Mouse (Mus musculus) liver, embryonic 16.5 days (tissue): Measurements from ENCODE around the gene Pagr1a. TPM values are rescaled to one million over a fixed set of nuclear protein-coding genes. Genes with fewer than 3 reads are reported as not detected.

Experiments used
- ATAC-seq: fragments of 200-750 bp; cut with Nextera tagmentation; 2 replicates; pipeline ENCODE4 v1.8.0; 2017; ENCODE audit warnings: low read depth, mild to moderate bottlenecking, moderate number of reproducible peaks, moderate library complexity
- H3K27ac ChIP-seq: fragments of 300-500 bp; sonication (generic); 2 replicates; pipeline ENCODE4 v1.5.1; 2014; ENCODE audit warnings: mild to moderate bottlenecking, low read length
- H3K27me3 ChIP-seq: fragments of 300-500 bp; sonication (generic); 2 replicates; pipeline ENCODE4 v1.6.1; 2014; ENCODE audit warnings: low read depth, low read length, mixed read lengths; ENCODE audit not compliant: control insufficient read depth, insufficient read depth
- H3K36me3 ChIP-seq: fragments of 300-500 bp; sonication (generic); 2 replicates; pipeline ENCODE4 v1.6.1; 2014; ENCODE audit warnings: mild to moderate bottlenecking; ENCODE audit not compliant: control insufficient read depth, insufficient read depth
- H3K4me1 ChIP-seq: fragments of 300-500 bp; sonication (generic); 2 replicates; pipeline ENCODE4 v1.6.1; 2014; ENCODE audit warnings: low read depth, low read length, mixed read lengths; ENCODE audit not compliant: control insufficient read depth
- H3K4me2 ChIP-seq: fragments of 300-500 bp; sonication (generic); 2 replicates; pipeline ENCODE4 v1.6.1; 2014; ENCODE audit warnings: low read depth, low read length, mixed read lengths
- H3K4me3 ChIP-seq: fragments of 300-500 bp; sonication (generic); 2 replicates; pipeline ENCODE4 v1.5.1; 2014; ENCODE audit warnings: low read depth, mild to moderate bottlenecking, low read length
- H3K9ac ChIP-seq: fragments of 300-500 bp; sonication (generic); 2 replicates; pipeline ENCODE4 v1.6.1; 2014; ENCODE audit warnings: low read depth, low read length
- H3K9me3 ChIP-seq: fragments of 300-500 bp; sonication (generic); replicated peaks from 2 replicates; pipeline ENCODE4 v1.6.1; 2016; ENCODE audit warnings: low read length; ENCODE audit not compliant: control insufficient read depth
- WGBS: fragments of 180-500 bp; shearing (Covaris S2); extraction: QIAGEN DNeasy Blood & Tissue Kit; methylation state at CpG from one replicate; pipeline ENCODE4 v1.1.7; 2014; ENCODE audit not compliant: insufficient replicate concordance; 5-methylcytosine and 5-hydroxymethylcytosine counted together
- polyA plus RNA-seq: library from polyadenylated mRNA; unstranded; fragments of >200 nt; fragmentation: Nextera tagmentation; extraction: Ambion mirVana; gene quantifications from 2 replicates; pipeline ENCODE4 v1.2.1, GENCODE M21; 2015

Gene Pagr1a
- polyA plus RNA-seq, 1 experiment from 2014 or later: 24.3 TPM

DNA sequence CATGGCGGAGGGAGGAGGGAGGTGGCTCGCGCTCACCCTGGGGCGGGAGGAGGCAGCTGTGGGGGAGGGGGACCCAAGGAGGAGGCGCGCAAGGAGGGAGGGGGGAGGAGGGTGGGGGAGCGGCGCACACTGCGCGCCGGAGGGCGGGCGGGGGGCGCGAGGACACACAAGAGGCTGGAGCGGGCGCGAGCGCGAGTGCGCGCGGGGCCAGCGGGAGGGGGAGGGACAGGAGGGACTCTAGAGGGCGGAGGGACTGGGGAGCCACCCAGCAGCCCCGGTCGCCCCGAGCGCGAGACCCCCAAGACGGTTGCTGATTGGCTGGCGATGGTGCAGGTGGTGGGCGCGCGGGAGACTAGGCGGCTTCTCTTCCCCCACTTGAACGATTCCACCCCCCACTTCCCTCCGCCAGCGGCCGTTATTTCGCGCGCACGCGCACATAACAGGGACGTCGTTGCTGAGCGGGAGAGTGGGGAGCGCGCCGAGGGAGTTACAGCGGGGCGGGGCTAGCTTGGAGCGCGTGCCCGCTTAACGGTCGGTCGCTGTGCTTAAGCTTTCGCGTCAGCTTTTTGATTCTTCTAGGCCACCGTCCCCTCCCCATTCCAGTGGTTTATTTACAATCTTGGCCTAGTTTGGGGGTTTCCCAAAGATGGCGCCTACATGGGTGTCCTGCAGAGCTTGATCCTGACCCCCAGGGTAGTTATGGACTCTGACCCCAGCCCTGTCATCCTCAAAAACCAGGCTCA lies 10.0 kb upstream of the Pagr1a start, which contains the start of gene Maz:
Gene Maz (minus strand): TSS at position 54 of the 743 bp plus-strand sequence.
- Histone ChIP-seq H3K4me1 (peaks cover 56% of the 10 kb centered on the region), H3K4me2 (peak within 1 kb of the TSS; percentile 97)
- under 1% methylated on average over 47 of the region's 63 CpGs for WGBS

DNA sequence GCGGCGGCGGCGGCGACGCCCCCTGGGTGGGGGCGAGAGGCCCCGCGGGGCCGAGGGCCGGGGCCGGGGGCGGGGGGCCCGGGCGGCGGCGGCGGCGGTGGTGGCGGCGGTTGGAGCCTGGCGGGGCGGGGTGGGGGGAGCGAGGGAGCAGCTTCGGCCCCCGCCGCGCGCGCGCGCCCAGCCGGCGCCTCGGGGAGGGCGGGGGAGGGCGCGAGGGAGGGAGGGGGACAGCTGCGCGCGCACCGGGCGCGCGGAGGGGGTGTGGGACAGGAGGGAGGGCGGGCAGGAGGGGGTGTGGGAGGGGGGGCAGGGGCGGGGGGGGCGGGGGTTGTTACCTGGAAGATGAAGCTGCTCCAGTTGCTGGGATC lies 9.4 kb upstream of the Pagr1a start:
- Histone ChIP-seq H3K4me2 (peak overlapping the region; percentile 97), H3K9me3 (no peaks in the 10 kb centered on the region), H3K27ac (peak overlapping the region; percentile 97), H3K27me3 (no peaks in the 10 kb centered on the region), H3K36me3 (peaks cover 58% of the 10 kb centered on the region), H3K9ac (peak overlapping the region; percentile 98), H3K4me3 (peak overlapping the region; percentile 92), H3K4me1 (peaks cover 61% of the 10 kb centered on the region)
- 0% methylated on average over 6 of the region's 48 CpGs for WGBS
- ATAC-seq: peak; percentile 48

More for the DNA sequence above, 10.0 kb upstream of the Pagr1a start, which contains the start of gene Maz:
- peak within 1 kb of the TSS; percentile 98 for H3K9ac ChIP-seq
- no peaks in the 10 kb centered on the region for H3K9me3 ChIP-seq
- H3K4me3 ChIP-seq: peak within 1 kb of the TSS; percentile 92
- ATAC-seq: peak; percentile 80
- peak within 1 kb of the TSS; percentile 97 for H3K27ac ChIP-seq
- H3K36me3 ChIP-seq: peaks cover 60% of the 10 kb centered on the region
- H3K27me3 ChIP-seq: no peaks in the 10 kb centered on the region

DNA sequence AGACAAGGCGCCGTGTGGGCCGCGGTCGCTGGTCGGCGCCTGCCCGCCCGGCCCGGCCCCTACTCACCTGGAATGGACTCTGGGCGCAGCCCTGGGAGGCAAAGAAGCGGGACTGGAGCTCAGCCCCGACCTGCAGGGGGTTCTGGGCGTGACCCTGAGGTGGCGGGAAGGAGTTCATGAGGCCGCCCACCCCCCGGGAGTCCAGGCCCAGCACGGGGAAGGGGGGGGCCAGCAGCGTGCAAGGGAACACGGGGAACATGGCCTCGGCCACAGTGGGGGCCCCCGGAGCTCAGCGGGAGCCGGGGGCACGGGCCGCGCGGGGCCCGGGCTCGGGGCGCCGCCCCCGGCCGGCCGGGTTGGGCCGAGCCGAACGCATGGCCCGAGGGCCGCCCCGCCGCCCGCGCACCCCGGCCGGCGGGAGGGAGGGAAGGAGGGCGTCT lies 9.0 kb upstream of the Pagr1a start:
- peaks cover 54% of the 10 kb centered on the region for H3K36me3 ChIP-seq
- WGBS: 0% methylated on average over 30 of the region's 48 CpGs

DNA sequence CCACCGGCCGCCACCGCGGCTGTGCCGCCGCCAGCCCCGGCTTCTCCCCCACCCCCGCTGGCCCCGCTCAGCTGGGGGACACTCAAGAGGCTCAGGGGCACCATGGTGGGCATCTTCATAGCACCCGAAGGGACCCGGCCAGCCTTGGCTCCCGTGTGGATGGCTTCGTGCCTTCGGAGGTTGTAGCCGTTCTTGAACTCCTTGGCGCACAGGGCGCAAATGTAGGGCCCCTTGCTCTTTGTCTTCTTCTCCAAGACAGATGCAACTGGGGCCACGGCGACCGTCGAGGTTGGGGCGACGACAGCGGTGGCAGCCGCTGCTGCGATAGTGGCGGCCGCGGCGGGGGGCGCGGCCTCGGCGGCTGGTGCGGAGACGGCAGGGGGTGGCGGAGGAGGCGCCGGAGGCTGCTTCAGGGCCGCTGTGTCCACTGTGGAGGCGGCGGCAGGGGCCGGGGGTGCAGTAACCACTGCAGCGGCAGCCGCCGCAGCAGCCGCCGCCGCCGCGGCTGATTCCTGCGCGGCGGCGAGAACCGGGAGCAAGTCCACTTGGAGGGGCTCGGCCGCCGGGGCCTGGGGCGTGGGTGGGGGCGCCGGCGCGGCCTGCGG lies 8.5 kb upstream of the Pagr1a start:
- Histone ChIP-seq H3K4me3 (peak overlapping the region; percentile 92), H3K36me3 (peaks cover 49% of the 10 kb centered on the region), H3K9me3 (no peaks in the 10 kb centered on the region), H3K27ac (peak overlapping the region; percentile 97), H3K4me1 (peaks cover 58% of the 10 kb centered on the region), H3K4me2 (peak overlapping the region; percentile 97), H3K27me3 (no peaks in the 10 kb centered on the region), H3K9ac (peak overlapping the region; percentile 98)
- no peak for ATAC-seq
- WGBS: 0% methylated on average over 49 of the region's 65 CpGs

More for the DNA sequence above, 9.0 kb upstream of the Pagr1a start:
- peak overlapping the region; percentile 98 for H3K9ac ChIP-seq
- no peaks in the 10 kb centered on the region for H3K27me3 ChIP-seq
- ATAC-seq: peak; percentile 26
- H3K4me1 ChIP-seq: peaks cover 61% of the 10 kb centered on the region
- H3K9me3 ChIP-seq: no peaks in the 10 kb centered on the region
- peak overlapping the region; percentile 97 for H3K27ac ChIP-seq
- peak overlapping the region; percentile 97 for H3K4me2 ChIP-seq
- peak overlapping the region; percentile 92 for H3K4me3 ChIP-seq

DNA sequence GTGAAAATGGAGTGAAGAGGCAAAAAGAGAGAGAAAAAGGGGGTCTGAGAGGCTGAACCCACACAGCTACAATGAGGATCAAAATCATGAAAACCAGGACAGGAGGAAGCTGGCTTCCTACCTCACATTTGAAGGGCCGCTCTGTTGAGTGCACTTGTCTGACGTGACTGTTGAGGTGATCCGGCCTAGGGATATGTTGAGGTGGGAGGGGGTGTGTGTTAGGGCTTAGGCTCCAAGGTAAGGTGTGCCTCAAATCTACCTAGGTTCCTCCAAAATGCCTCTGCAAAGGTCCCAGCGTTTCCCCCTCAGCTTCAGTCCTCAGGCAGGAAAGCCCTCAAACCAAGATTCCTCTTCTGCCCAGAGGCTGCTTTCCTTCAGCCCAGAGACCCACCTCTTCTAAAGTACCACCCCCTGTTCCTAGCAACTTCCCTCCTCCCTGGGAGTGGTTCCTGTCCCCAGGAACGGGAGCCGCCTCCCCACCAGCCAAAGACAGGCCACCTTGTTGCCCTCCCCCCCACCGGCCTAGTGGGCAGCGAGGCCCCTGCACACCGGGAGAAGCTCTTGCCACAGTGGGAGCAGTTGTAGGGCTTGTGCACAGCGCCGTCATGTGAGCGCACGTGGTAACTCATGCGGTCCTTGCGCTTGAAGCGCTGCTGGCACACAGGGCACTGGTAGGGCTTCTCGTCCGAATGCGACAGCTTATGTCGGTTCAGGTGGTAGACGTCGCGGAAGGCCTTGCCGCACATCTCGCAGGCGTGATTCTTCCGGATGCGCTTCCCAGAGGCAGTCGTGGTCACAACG lies 7.8 kb upstream of the Pagr1a start:
- Histone ChIP-seq H3K9me3 (no peaks in the 10 kb centered on the region), H3K4me1 (peaks cover 56% of the 10 kb centered on the region), H3K27ac (peak overlapping the region; percentile 97), H3K36me3 (peaks cover 42% of the 10 kb centered on the region), H3K4me3 (peak overlapping the region; percentile 92), H3K9ac (peak overlapping the region; percentile 98), H3K4me2 (peak overlapping the region; percentile 97), H3K27me3 (no peaks in the 10 kb centered on the region)
- WGBS: under 1% methylated on average over 30 of the region's 30 CpGs
- ATAC-seq: peak; percentile 20

DNA sequence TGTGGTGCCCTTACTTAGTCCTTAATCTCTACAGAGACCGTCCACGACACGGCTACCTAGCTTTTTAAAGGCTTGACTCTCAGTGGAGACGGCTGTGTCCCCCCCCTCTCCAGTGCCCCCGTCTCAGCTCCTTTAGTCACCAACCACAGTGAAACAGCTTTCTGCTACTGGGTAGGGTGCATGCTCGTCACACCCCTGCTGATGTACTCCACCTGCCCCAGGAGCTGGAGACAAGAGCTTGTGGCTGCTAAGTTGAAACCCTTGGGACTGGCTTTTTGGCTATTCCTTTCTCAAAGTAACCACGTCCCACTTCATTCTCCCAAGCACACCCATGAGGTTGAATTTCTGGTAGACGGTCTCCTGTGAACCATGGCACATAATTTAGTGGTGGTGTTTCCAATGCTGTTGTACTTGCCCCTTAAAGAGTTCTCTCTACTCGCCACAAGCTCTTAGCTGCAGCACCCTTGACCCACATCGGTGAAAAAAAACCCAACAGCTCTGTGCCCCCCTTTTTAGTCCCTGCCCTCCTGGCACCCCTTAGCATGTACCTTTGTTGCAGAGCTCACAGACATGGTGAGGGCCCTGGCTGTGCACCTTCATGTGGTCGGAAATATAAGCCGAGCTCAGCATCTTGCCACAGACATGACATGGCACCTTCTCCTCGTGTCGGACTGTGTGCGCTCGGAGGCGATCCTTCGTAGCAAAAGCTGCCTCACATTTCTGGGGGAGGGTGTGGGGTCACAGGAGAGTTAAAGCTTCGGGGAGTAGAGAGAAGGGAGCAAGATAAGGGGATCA lies 6.9 kb upstream of the Pagr1a start:
- Histone ChIP-seq H3K27me3 (no peaks in the 10 kb centered on the region), H3K4me1 (peaks cover 56% of the 10 kb centered on the region), H3K4me2 (peak overlapping the region; percentile 97), H3K9me3 (no peaks in the 10 kb centered on the region), H3K4me3 (peak overlapping the region; percentile 92), H3K9ac (peak overlapping the region; percentile 98), H3K27ac (peak overlapping the region; percentile 97), H3K36me3 (peaks cover 33% of the 10 kb centered on the region)
- 13% methylated on average over 19 of the region's 19 CpGs for WGBS
- ATAC-seq: no peak

DNA sequence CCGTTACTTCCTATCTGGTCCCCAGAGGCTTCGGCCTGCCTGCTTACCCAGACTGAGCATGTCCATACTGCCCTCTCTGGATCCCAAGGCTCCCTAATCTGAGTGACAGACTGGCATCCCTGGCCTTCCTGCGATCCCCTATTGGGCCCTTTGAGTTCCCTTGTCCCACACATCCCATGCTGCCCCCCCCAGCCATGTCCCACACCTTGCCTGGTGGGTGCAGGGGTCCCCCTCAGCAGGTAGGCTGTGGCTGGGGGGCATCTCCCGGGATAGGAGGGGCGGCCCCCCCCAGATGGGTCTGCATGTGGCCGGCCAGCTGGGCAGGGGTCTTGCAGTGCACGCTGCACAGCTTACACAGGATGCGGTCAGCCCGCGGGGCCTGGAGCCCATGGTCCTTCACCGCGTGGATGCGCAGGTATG lies 6.1 kb upstream of the Pagr1a start:
- Histone ChIP-seq H3K36me3 (peaks cover 25% of the 10 kb centered on the region), H3K27me3 (no peaks in the 10 kb centered on the region), H3K4me3 (peak overlapping the region; percentile 28), H3K4me2 (peak overlapping the region; percentile 97), H3K9me3 (no peaks in the 10 kb centered on the region), H3K9ac (peak overlapping the region; percentile 26; the same call in 1 of the 2 replicates), H3K4me1 (peaks cover 54% of the 10 kb centered on the region), H3K27ac (no peak overlapping the region)
- WGBS: 86% methylated on average over 13 of the region's 13 CpGs
- ATAC-seq: no peak
